Mouse (Mus musculus) spleen, postnatal 10 days (tissue): Measurements from ENCODE around the gene Ppp4r3a.

Source experiments
- DNase-seq, 2 experiments: peaks; one replicate each; pipeline ENCODE4 v3.0.0; 2021 to 2022; ENCODE audit warnings: low spot score in 2 of 2

The Ppp4r3a gene

DNA sequence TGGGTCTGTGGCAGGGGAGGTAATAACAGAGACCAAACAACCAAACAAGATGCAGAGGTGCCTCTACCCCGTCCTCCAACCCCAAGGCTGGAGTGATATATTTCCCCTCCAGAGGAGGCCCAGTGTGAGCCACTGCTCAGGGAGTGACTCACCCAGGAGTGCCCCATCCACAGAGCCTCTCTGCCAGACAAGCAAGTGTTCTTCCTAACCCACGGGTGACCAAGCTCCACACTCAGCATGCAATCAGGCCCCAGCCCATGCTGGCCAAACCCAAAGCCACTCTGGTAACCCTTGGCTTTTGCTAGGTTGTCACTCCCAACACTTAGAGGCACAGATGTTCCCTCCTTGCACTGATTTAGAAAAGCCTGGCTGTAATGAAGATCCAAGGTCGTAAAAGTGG, 90.4 kb downstream of the Ppp4r3a start:
- no peak for DNase-seq

DNA sequence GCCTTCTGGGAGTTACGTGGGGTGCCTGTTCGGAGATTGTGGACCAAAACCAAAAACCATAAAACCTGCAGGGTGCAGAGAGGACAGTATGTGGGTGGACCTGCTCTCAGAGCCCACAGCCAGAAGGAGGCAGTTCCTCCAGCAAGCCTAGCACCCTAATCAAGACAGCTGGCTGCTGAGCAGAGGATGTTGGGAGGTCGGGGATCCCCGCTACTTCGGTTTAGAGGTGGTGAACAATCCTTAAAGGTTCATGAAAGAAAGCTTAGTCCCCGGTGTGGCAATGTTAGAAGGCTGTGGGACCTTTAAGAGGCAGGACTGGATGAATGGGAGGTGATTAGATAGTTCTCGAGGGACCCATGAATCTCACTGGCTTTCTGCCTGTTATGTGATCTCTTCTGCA, 91.0 kb downstream of the Ppp4r3a start:
- DNase-seq, result no peak

DNA sequence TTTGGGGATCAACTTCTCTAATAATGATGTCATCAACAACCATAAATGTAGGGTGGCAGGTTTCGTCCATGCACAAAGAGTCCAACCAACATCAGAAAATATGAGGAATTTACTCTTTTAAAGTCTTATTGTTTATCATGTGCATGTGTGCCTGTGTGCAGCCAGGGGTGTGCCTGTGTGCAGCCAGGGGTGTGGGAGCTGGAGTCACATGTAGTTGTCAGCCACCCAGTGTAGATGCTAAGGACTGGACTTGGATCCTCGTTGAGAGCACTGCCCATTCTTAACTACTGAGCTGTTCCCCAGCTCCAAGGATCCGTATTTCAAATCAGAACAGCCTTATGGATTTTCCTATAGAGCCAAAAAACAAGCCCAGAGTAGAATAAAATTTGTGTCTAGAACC, 92.4 kb downstream of the Ppp4r3a start:
- no peak for DNase-seq

DNA sequence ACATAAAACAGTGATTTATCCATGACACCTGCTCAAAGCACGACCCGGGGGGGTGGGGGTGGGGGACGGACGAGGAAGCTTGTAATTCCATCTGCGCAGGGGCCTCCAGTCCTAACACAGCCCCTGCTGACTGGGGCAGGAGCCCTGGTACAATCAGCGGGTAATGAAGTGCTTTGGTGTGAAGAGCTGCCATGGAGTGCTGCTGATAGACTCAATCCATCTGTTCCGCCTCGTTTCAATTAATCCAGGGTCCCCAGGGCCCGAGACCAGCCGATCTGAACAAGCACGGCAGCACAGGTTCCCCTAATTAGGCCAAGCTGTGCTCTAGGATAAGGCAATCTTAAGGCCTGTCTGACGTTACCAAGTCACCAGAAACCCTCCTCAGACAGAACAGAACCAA, 93.2 kb downstream of the Ppp4r3a start:
- no peak for DNase-seq

DNA sequence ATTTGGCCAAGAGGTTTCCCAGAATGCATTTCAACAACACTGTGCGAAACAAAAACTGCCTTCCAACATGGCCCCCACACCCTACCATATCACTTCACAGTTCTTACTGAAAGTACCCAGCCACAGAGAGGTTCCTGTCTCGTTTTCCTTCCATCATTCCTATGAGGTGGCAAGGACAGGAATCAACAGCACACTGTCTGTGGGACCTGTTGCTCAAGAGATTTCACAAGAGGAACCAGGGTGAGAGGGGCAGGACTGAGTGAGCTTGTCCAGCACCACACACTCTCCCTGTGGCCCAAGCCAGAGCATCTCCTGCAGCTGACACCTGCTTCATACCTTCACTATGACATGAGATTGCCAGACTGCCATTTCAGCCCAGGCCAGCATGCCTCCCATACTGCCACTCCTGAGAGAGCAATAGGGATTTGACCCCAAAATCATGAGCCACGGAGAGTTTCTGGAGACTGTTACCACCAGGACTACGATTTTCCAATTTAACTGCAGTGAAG, 93.7 kb downstream of the Ppp4r3a start:
- no peak for DNase-seq
